Mouse (Mus musculus): ENCODE measurements around the gene Inf2.

Inf2 gene

GRCm38 (mm10) chr12:112570160-112570559, 18.4 kb upstream of the Inf2 start:
- DNase-seq (ENCODE audit: low read depth, low spot score), result no peak

- DNase-seq (ENCODE audit: low read depth, low spot score), result no peak
Observed at GRCm38 (mm10) chr12:112571064-112571463, 17.5 kb upstream of the Inf2 start.

- no peak for DNase-seq (ENCODE audit: low read depth, low spot score)
Observed at GRCm38 (mm10) chr12:112575274-112575986, 13.2 kb upstream of the Inf2 start.

GRCm38 (mm10) chr12:112576341-112576740, 12.2 kb upstream of the Inf2 start:
- peak; percentile 94 for DNase-seq (ENCODE audit: low read depth, low spot score)

GRCm38 (mm10) chr12:112576749-112577148, 11.8 kb upstream of the Inf2 start:
- DNase-seq (ENCODE audit: low read depth, low spot score), result peak; percentile 54

GRCm38 (mm10) chr12:112578296-112579090, 10.1 kb upstream of the Inf2 start:
- peak; percentile 73 for DNase-seq (ENCODE audit: low read depth, low spot score)

- no peak for DNase-seq (ENCODE audit: low read depth, low spot score)
Observed at GRCm38 (mm10) chr12:112579430-112579829, 9.2 kb upstream of the Inf2 start.

- DNase-seq (ENCODE audit: low read depth, low spot score), result no peak
Observed at GRCm38 (mm10) chr12:112579926-112580325, 8.7 kb upstream of the Inf2 start.

GRCm38 (mm10) chr12:112581113-112581512, 7.5 kb upstream of the Inf2 start:
- no peak for DNase-seq (ENCODE audit: low read depth, low spot score)

- no peak for DNase-seq (ENCODE audit: low read depth, low spot score)
Observed at GRCm38 (mm10) chr12:112584954-112585353, 3.6 kb upstream of the Inf2 start.

- peak; percentile 88 for DNase-seq (ENCODE audit: low read depth, low spot score)
Observed at GRCm38 (mm10) chr12:112585924-112586538, 2.6 kb upstream of the Inf2 start.

- DNase-seq (ENCODE audit: low read depth, low spot score), result peak; percentile 64
Observed at GRCm38 (mm10) chr12:112587125-112588124, 1.2 kb upstream of the Inf2 start.

- peak; percentile 60 for DNase-seq (ENCODE audit: low read depth, low spot score)
Observed at GRCm38 (mm10) chr12:112589491-112590191, 1.1 kb downstream of the Inf2 start.

GRCm38 (mm10) chr12:112590566-112591239, 2.1 kb downstream of the Inf2 start:
- DNase-seq (ENCODE audit: low read depth, low spot score), result peak; percentile 97

- no peak for DNase-seq (ENCODE audit: low read depth, low spot score)
Observed at GRCm38 (mm10) chr12:112591240-112591639, 2.7 kb downstream of the Inf2 start.

GRCm38 (mm10) chr12:112591730-112592129, 3.1 kb downstream of the Inf2 start:
- no peak for DNase-seq (ENCODE audit: low read depth, low spot score)

GRCm38 (mm10) chr12:112592985-112593734, 4.6 kb downstream of the Inf2 start:
- peak; percentile 91 for DNase-seq (ENCODE audit: low read depth, low spot score)

GRCm38 (mm10) chr12:112593951-112594915, 5.6 kb downstream of the Inf2 start:
- no peak for DNase-seq (ENCODE audit: low read depth, low spot score)
